Mouse (Mus musculus) liver, embryonic 14.5 days (tissue): ENCODE results near the gene Cux2.

Experiments used
- CTCF ChIP-seq: IDR thresholded peaks from 2 replicates; pipeline ENCODE4 v1.5.1; 2016; ENCODE audit warnings: antibody characterized with exemption, low read depth, control low read depth
- EP300 ChIP-seq: IDR thresholded peaks from 2 replicates; pipeline ENCODE4 v1.6.1; 2016; ENCODE audit warnings: antibody characterized with exemption, low read depth

DNA sequence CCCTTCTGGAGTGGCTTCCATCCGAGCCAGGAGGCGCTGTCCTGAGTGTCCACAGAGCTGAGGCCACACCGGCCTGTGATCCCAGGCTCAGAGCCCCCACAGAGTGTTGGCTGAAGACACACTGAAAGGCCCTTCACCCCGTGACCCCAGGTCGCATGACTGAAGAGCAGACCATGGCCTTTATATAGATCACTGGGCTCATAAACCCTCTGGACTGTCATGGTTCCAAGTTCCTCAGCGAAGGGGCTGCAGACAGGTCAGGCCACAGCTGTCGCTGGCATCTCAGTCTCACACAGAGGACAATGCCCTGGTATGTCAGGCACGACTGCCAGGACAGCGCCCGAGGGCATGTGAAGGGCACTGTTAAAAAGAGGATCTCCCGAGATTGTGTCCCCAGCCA is 42.9 kb upstream of the Cux2 start:
- no peak for TF ChIP-seq CTCF
- TF ChIP-seq EP300 = no peak
